In the genomic region with DNA sequence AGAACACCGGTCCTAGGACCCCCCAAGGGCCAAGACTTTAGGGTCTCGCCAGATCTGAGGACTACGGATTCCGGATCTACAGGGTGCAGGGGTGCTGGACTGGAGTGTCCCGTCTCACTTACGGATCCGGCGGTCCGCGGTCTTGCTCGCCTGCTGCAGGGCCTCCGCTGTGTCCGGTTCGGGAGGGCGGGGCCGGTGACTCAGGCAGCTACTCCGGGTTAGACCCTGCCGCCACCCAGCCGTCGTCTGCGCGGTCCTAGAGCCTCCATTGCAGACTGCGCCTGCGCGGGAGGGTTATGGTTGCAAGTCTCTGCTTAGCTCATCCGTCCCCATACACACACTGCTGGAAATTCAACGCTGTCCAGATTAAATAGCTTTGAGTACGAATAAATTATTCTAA, we compare ENCODE assay signal across 8 mouse cellular contexts. TPM values are rescaled to one million over a fixed set of nuclear protein-coding genes. Genes with fewer than 3 reads are reported as not detected.
DNase-seq lines count a peak whose midpoint lies in the region; ATAC-seq lines count a peak whose summit lies in the region.

No protein-coding gene starts in this region.

- H3K4me2 ChIP-seq in embryonic facial prominence, embryonic 14.5 days (ENCODE audit: low read depth, low read length): peak overlapping the region; percentile 69
- peak overlapping the region; percentile 77 for H3K4me2 ChIP-seq in kidney, embryonic 14.5 days (replicated peaks; ENCODE audit: low read depth, low read length)
- H3K4me2 ChIP-seq in limb, embryonic 15.5 days: peak overlapping the region; percentile 64

- peak; percentile 93 for ATAC-seq in embryonic facial prominence, embryonic 14.5 days (ENCODE audit: low read depth)
- ATAC-seq in kidney, embryonic 14.5 days (ENCODE audit: low FRiP score, low TSS enrichment): peak; percentile 86
- peak; percentile 89 for ATAC-seq in limb, embryonic 15.5 days (ENCODE audit: insufficient number of reproducible peaks, low FRiP score, low TSS enrichment, low read depth)

- peaks cover 28% of the 10 kb centered on the region for H3K36me3 ChIP-seq in embryonic facial prominence, embryonic 14.5 days (ENCODE audit: control insufficient read depth, insufficient read depth, low read length)
- H3K36me3 ChIP-seq in kidney, embryonic 14.5 days (ENCODE audit: control insufficient read depth, insufficient read depth, low read length): peaks cover 23% of the 10 kb centered on the region
- H3K36me3 ChIP-seq in limb, embryonic 15.5 days: peaks cover 30% of the 10 kb centered on the region

- peak; percentile 97 for DNase-seq in 3T3-L1 (ENCODE audit: low read depth, low spot score)
- DNase-seq in adrenal gland, postnatal 4 days (ENCODE audit: low spot score in 2 of 2): peak; percentile 86 to 94
- peak; percentile 97 for DNase-seq in embryonic facial prominence, embryonic 14.5 days (ENCODE audit: low spot score)
- peak; percentile 94 to 95 for DNase-seq in heart, adult 9 months (ENCODE audit: low spot score in 2 of 2)
- peak; percentile 90 to 92 for DNase-seq in monocyte, adult 2 months (ENCODE audit: low read depth in 1 of 2, low spot score in 2 of 2)
- DNase-seq in spleen, postnatal 36 days (ENCODE audit: low spot score in 2 of 2): peak; percentile 96

- peak overlapping the region; percentile 89 for H3K27ac ChIP-seq in embryonic facial prominence, embryonic 14.5 days (replicated peaks; ENCODE audit: low read depth, low read length)
- peak overlapping the region; percentile 78 for H3K27ac ChIP-seq in kidney, embryonic 14.5 days (ENCODE audit: low read depth, low read length)
- H3K27ac ChIP-seq in limb, embryonic 15.5 days: peak overlapping the region; percentile 93

- H3K4me1 ChIP-seq in embryonic facial prominence, embryonic 14.5 days (ENCODE audit: control insufficient read depth, insufficient read depth, low read length): peaks cover 12% of the 10 kb centered on the region
- H3K4me1 ChIP-seq in kidney, embryonic 14.5 days (ENCODE audit: control insufficient read depth, insufficient read depth, low read length): peaks cover 15% of the 10 kb centered on the region
- H3K4me1 ChIP-seq in limb, embryonic 15.5 days: peaks cover 32% of the 10 kb centered on the region

- H3K9ac ChIP-seq in embryonic facial prominence, embryonic 14.5 days (ENCODE audit: low read depth, low read length): peak overlapping the region; percentile 86
- peak overlapping the region; percentile 87 for H3K9ac ChIP-seq in kidney, embryonic 14.5 days (ENCODE audit: low read depth, low read length)
- H3K9ac ChIP-seq in limb, embryonic 15.5 days: peak overlapping the region; percentile 77

- 0% methylated on average over 26 of the region's 28 CpGs for WGBS in embryonic facial prominence, embryonic 14.5 days
- under 1% methylated on average over 28 of the region's 28 CpGs for WGBS in kidney, embryonic 14.5 days
- WGBS in limb, embryonic 15.5 days: under 1% methylated on average over 28 of the region's 28 CpGs

- peak overlapping the region; percentile 78 for H3K4me3 ChIP-seq in embryonic facial prominence, embryonic 14.5 days (ENCODE audit: low read depth, low read length)
- peak overlapping the region; percentile 87 for H3K4me3 ChIP-seq in kidney, embryonic 14.5 days (ENCODE audit: low read length)
- H3K4me3 ChIP-seq in limb, embryonic 15.5 days: peak overlapping the region; percentile 81

- no peaks in the 10 kb centered on the region for H3K9me3 ChIP-seq in embryonic facial prominence, embryonic 14.5 days (ENCODE audit: control insufficient read depth, low read length)
- H3K9me3 ChIP-seq in kidney, embryonic 14.5 days (ENCODE audit: control insufficient read depth, low read length): no peaks in the 10 kb centered on the region
- H3K9me3 ChIP-seq in limb, embryonic 15.5 days: no peaks in the 10 kb centered on the region

- H3K27me3 ChIP-seq in embryonic facial prominence, embryonic 14.5 days (replicated peaks; ENCODE audit: control insufficient read depth, insufficient read depth, low read length): no peaks in the 10 kb centered on the region
- H3K27me3 ChIP-seq in kidney, embryonic 14.5 days (ENCODE audit: control insufficient read depth, insufficient read depth, low read length): no peaks in the 10 kb centered on the region
- no peaks in the 10 kb centered on the region for H3K27me3 ChIP-seq in limb, embryonic 15.5 days

RNA-seq across cellular contexts. Expression of a gene that starts 3.7 kb away (rescaled TPM):
- total RNA-seq in adrenal gland, postnatal 4 days (2021): 100 to 1,000 TPM; 418 to 431 TPM
- polyA plus RNA-seq in embryonic facial prominence, embryonic 14.5 days (2014; fragmentation: Nextera tagmentation; extraction: Ambion mirVana): 96.4 and 107 TPM in 2 replicates
- polyA plus RNA-seq in kidney, embryonic 14.5 days (2014; fragmentation: Nextera tagmentation; extraction: Ambion mirVana): 83.1 and 120 TPM in 2 replicates
- 102 and 117 TPM in 2 replicates for polyA plus RNA-seq in limb, embryonic 15.5 days (2015; fragmentation: Nextera tagmentation; extraction: Ambion mirVana)

RNA-seq across cellular contexts. Expression of a gene that starts 10.9 kb away (rescaled TPM):
- total RNA-seq in adrenal gland, postnatal 4 days (2021): 100 to 1,000 TPM; 176 to 250 TPM
- polyA plus RNA-seq in embryonic facial prominence, embryonic 14.5 days (2014; fragmentation: Nextera tagmentation; extraction: Ambion mirVana): 7.4 and 17.0 TPM in 2 replicates
- 4.5 TPM in 2 replicates for polyA plus RNA-seq in kidney, embryonic 14.5 days (2014; fragmentation: Nextera tagmentation; extraction: Ambion mirVana)
- 3.4 and 10.1 TPM in 2 replicates for polyA plus RNA-seq in limb, embryonic 15.5 days (2015; fragmentation: Nextera tagmentation; extraction: Ambion mirVana)

RNA-seq across cellular contexts. Expression of a gene that starts 25.3 kb away (rescaled TPM):
- total RNA-seq in adrenal gland, postnatal 4 days (2021): 10 to 100 TPM; 77.4 to 83.3 TPM
- polyA plus RNA-seq in embryonic facial prominence, embryonic 14.5 days (2014; fragmentation: Nextera tagmentation; extraction: Ambion mirVana): 18.1 and 18.4 TPM in 2 replicates
- 20.2 and 23.0 TPM in 2 replicates for polyA plus RNA-seq in kidney, embryonic 14.5 days (2014; fragmentation: Nextera tagmentation; extraction: Ambion mirVana)
- polyA plus RNA-seq in limb, embryonic 15.5 days (2015; fragmentation: Nextera tagmentation; extraction: Ambion mirVana): 17.4 and 18.7 TPM in 2 replicates

RNA-seq across cellular contexts. Expression of a gene that starts 36.9 kb away (rescaled TPM):
- 10 to 100 TPM; 82.1 to 84.3 TPM for total RNA-seq in adrenal gland, postnatal 4 days (2021)
- polyA plus RNA-seq in embryonic facial prominence, embryonic 14.5 days (2014; fragmentation: Nextera tagmentation; extraction: Ambion mirVana): 172 and 180 TPM in 2 replicates
- 173 and 268 TPM in 2 replicates for polyA plus RNA-seq in kidney, embryonic 14.5 days (2014; fragmentation: Nextera tagmentation; extraction: Ambion mirVana)
- 140 and 149 TPM in 2 replicates for polyA plus RNA-seq in limb, embryonic 15.5 days (2015; fragmentation: Nextera tagmentation; extraction: Ambion mirVana)

RNA-seq across cellular contexts. Expression of a gene that starts 37.2 kb away (rescaled TPM):
- total RNA-seq in adrenal gland, postnatal 4 days (2021): 10 to 100 TPM; 84.3 to 85.1 TPM
- polyA plus RNA-seq in embryonic facial prominence, embryonic 14.5 days (2014; fragmentation: Nextera tagmentation; extraction: Ambion mirVana): 166 and 169 TPM in 2 replicates
- polyA plus RNA-seq in kidney, embryonic 14.5 days (2014; fragmentation: Nextera tagmentation; extraction: Ambion mirVana): 174 and 199 TPM in 2 replicates
- 175 and 188 TPM in 2 replicates for polyA plus RNA-seq in limb, embryonic 15.5 days (2015; fragmentation: Nextera tagmentation; extraction: Ambion mirVana)

Comparison
In these comparisons a context has a peak if more than half of its experiments do, and no peak if none do; other contexts are left out.
1. Peak in every context shown above with its lines: DNase-seq, ATAC-seq, H3K4me3 ChIP-seq and H3K27ac ChIP-seq.